Mouse (Mus musculus) spleen, adult 2 months (tissue): Measurements from ENCODE around the gene Ugt1a1.

Experiments
- CTCF ChIP-seq: fragments of 200-500 bp; IDR thresholded peaks from 2 replicates; pipeline ENCODE4 v1.5.1; 2011; ENCODE audit warnings: mild to moderate bottlenecking, inconsistent platforms; ENCODE audit not compliant: insufficient read depth, insufficient read length, insufficient replicate concordance; ENCODE audit errors: extremely low read depth
- POLR2A ChIP-seq: fragments of 200-500 bp; IDR thresholded peaks from 2 replicates; pipeline ENCODE4 v1.6.1; 2011; ENCODE audit warnings: low read depth, low read length, inconsistent platforms

DNA sequence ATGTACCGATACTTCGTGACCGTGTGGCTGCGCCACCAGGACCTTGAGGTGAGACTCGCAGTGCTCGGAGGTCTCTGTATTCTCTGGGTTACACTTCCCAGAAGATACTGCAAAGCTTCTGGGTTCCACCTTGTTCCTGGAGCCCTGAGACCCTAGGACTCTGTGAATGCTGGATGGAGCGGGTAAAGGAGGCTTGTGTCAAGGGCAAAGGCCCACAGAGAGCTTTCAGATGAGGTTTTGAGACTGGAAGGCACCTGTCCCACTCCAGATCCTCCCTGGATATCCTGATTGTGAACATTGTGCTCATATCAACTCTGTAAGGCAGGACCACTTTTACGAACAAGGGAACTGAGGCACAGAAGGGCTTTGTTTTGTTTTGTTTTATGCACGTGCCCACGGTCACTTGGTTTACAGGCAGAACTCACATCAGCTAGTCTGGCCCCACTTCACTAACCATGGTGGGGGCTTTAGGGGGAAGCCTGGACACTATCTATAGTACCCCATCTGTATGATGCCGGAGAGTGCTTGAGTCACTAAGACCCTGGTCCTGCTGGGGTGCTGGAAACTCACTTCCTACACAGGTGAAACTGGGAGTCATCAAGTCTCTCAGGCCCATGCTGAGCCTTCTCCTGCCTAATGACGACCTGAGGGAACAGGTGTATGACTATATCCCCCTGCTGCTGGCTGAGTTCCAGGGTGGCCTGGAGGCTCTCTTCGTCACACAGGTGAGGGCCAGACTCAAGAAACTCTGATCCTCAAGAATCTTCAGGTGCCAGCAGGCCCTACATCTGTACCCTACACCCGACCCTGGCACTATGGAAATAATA lies 21.9 kb downstream of the Ugt1a1 start:
- no peak for TF ChIP-seq POLR2A
- no peak for TF ChIP-seq CTCF
